Mouse (Mus musculus) monocyte, adult 2 months (primary cell): ENCODE data around the gene Asphd1.
"Not testable (repeated sequence)": the region's sequence is repeated elsewhere in the genome, so short reads cannot be mapped to it uniquely, and the experiment has no call there.

Experiments used
- DNase-seq, 2 experiments: peaks; one replicate each; pipeline ENCODE4 v3.0.0; 2022; ENCODE audit warnings: low spot score in 2 of 2, low read depth in 1 of 2

Asphd1 gene

DNA sequence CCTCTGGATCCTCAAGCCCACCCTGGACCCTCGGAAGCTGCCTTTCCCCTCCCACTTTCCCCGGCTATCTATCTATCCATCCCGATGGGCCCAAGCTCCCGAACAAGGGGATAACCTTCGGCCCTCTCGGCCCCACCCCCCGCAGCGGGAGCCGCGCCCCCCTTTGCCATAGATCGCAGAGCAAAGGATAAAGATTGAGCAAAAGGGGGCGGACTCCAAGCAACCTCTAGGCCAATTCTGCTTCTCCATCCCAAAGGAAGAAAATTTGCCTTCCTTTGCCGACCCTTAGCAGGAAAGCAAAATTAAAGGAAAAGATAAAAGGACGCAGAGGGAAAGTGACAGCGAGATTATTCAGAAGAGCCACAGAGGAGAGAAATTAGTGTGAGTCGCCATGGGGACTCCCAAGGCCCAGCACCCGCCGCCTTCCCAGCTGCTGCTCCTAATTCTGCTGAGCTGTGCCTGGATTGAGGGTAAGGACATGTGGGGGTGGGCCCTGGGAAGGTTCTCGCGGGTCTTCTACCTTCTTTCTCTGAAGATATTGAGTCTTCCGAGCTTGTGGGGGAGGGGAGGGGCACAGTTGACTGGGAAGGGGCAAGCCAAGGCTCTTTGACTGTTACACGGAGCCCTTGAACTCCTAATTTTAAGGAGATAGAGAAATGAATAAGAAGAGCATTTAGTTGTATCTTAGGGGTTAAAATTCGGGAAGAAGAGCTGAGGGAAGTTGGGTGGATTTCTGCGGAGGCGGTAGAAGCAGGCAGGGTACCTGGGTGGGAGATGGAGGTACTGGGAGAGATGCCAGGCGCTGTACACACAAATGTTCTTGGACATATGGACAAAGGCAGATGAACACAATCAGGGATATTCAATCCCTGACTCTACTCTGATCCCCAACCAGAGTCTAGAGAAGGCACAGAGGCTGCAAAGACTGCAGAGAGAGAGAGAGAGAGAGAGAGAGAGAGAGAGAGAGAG, 1.5 kb upstream of the Asphd1 start:
- DNase-seq: no peak

DNA sequence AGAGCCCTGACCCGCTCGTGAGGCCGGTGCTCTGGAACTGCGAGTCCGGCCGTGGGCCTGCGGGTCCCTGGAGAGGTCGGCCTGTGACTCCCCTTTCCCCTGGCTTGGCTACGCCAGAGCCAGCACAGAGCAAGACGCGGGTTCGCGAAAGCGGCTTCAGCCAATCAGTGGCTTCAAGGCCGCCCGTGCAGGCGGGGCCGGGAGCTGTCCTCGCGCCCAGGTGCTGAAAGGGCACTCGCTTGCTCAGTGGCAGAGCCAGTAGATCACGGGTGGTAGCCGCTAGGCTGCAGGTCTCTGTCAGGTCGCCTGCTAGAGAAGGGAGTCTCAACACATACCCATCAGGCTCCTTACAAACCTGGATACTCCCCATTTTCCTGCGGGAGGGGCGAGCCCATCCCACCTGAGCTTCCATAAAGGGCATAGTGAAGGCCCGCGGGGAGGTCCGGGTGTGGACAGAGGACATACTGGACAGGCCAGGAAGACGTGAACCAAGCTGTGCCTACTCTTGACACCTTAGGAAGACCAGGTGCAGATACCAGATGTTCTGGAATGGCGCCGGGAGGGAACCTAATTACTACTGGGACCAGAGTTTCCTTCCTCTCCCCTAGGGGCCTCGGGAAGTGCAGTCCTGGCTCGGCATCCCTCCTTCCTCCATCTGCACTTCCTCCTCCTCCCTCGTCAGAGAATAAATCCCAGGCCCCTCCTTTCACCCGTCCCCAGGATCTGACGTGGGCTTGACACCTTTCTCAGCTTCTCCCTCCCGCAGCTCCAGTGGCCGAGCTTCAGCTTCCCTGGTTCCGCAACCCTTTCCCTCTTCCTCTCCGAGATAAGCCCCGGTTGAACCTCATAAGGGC, 638 bp upstream of the Asphd1 start, which contains the start of gene Sez6l2:
Gene Sez6l2 (plus strand): TSS at position 771 of the 854 bp plus-strand sequence.
- DNase-seq: peak; percentile 66 to 71

- DNase-seq: no peak
These were observed 756 bp downstream of the Asphd1 start for GRCm38 (mm10) chr7:126948626-126949025.

DNA sequence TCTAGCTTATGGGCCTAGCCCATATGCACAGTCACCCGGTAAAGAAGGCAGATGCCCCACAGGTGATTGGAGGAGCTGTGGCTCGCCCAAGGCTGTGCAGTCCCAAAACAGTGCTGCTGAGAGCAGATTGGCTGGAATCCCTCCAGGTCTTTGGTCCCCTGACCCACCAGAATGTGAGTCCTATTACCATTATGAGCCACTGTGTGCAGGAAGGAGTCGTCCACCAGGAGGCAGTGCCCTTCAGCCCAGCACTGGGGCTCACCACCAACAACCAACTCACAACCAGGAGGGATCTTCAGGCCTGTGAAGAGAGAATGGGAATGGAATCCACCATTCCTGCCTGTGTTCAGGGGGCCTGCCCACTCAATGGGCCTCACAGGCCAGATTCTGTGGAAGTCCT, 2.9 kb downstream of the Asphd1 start:
- no peak for DNase-seq

DNA sequence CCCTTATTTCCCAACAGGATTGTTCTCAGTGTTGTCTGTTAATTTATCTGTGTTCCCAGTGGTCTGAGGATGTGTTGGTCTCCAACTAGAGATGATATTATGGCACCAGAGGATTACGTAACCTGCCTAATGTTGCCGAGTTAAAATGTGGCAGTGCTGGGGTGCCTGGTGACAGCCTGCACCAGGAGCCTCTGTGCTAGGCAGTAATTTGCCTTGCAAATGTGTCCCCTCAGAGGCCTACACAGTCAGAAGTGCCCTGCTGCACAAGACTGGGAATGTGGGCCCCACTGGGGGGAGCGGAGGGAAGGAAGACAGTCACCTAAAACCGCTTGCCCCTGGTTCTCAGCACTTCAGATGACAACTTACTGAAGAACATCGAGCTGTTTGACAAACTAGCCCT, 7.6 kb downstream of the Asphd1 start:
- DNase-seq: no peak

GRCm38 (mm10) chr7:126941171-126941570, 8.2 kb downstream of the Asphd1 start:
- DNase-seq: no peak

DNA sequence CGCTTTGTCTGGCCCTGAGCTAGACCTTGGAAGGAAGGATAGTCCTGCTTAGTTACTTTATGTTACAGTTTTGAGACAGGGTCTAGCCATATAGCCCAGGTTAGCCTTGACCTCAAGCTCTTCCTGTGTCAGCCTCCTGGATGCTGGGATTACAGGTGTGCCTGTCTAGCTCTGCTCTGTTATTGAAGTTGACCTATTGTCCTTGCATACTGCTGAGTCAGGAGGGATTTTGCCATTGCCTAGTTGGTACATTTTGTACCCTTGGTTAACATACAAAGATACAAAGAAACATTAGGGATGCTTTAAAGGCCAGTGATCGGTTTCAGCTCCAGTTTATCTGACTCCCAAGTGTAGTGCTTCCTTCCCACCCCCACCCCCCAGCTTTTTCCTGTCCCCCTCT, 16.7 kb downstream of the Asphd1 start:
- DNase-seq: no peak

GRCm38 (mm10) chr7:126929046-126929445, 20.3 kb downstream of the Asphd1 start:
- no peak for DNase-seq

- peak; percentile 76 to 89 for DNase-seq
These were observed 20.9 kb downstream of the Asphd1 start, which contains the start of gene Kctd13 for GRCm38 (mm10) chr7:126928384-126929037. Gene Kctd13 (plus strand): TSS chr7:126928879.

DNA sequence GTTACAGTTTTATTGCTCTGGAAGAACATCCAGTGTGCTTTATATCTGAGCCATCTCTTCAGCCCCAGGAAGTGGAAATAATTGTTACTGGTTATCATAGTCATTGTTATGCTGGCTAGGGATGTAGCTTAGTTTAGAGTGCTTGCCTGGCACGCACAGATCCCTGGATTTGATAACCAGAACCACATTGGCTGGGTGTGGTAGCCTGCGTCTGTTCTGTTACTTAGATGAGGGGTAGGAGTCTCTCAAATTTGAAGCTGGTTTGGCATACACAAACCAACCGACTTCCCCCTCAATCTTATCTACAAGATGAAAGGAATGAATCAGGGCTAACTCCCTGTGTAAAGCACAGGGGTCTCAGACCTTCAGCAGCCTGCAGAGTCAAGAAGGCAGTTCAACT, 23.1 kb downstream of the Asphd1 start:
- no peak for DNase-seq

GRCm38 (mm10) chr7:126923999-126924398, 25.4 kb downstream of the Asphd1 start:
- DNase-seq: no peak

GRCm38 (mm10) chr7:126922624-126923060, 26.7 kb downstream of the Asphd1 start, which contains the start of gene Tmem219:
Gene Tmem219 (minus strand): TSS chr7:126922917.
- no peak for DNase-seq

GRCm38 (mm10) chr7:126921563-126921962, 27.8 kb downstream of the Asphd1 start:
- no peak for DNase-seq

- no peak for DNase-seq
These were observed 29.4 kb downstream of the Asphd1 start for GRCm38 (mm10) chr7:126919973-126920372.

DNA sequence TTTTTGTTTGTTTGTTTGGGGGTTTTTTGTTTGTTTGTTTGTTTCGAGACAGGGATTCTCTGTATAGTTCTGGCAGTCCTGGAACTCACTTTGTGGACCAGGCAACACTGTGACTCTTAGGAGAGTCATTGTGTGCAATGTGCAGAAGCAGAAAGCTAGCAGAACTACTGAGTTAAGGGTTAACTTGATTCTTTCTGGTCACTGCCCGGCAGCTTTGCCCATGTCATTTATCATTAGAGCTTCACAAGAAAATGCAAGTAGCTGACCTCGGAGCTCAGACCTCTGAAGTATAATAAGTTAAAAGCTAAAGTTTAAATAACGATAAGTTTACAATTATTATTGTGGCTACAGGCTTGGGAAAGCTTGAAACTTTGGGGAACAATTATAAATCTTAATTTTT, 31.0 kb downstream of the Asphd1 start:
- not testable (repeated sequence) for DNase-seq

GRCm38 (mm10) chr7:126914844-126915243, 34.5 kb downstream of the Asphd1 start:
- DNase-seq: no peak

GRCm38 (mm10) chr7:126905590-126905989, 43.8 kb downstream of the Asphd1 start:
- DNase-seq: no peak

- not testable (repeated sequence) for DNase-seq
These were observed 49.6 kb downstream of the Asphd1 start for GRCm38 (mm10) chr7:126899781-126900180.

DNA sequence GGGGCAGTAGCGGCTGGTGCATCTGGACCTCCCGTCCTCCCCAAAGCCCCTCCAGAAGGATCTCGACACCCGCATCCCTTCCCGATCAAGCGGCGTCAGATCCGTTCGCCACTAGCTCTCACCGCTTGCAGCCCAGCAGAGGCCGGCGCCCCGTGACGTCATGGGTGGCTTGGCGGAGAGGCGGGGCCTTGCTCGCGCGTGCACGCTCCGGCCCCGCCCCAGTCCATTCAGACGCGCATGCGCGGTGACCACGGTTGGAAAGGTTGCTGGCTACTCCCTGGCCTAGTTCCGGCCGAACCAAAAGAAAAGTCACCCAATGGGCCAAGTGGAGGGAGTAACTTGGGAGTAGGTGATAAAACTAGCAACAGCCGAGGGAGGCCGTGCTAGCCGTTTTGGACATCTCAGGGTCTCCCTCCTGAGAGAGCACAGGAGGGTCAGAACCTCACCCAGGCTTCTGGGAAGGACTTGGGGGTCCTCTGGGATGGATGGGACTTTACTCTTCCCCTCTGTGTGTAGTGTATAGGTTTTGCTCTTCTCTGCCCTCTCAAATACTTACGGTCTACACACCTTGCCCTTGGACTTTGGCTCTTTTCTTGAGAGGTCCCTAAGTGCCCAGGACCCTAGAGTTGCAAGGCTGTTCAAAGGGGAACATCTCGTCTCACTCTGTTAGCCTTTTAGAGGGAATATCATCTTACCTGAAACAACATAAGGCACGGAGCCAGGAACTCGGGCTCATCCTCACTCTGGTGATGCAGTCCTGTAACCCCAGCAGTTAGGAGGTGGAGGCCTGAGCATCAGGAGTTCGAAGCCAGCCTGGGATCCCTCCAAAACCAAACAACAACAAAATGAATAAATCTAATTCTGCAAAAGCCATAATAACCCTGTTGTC, 51.0 kb downstream of the Asphd1 start:
- DNase-seq: peak; percentile 77 to 89
